In the genomic region with DNA sequence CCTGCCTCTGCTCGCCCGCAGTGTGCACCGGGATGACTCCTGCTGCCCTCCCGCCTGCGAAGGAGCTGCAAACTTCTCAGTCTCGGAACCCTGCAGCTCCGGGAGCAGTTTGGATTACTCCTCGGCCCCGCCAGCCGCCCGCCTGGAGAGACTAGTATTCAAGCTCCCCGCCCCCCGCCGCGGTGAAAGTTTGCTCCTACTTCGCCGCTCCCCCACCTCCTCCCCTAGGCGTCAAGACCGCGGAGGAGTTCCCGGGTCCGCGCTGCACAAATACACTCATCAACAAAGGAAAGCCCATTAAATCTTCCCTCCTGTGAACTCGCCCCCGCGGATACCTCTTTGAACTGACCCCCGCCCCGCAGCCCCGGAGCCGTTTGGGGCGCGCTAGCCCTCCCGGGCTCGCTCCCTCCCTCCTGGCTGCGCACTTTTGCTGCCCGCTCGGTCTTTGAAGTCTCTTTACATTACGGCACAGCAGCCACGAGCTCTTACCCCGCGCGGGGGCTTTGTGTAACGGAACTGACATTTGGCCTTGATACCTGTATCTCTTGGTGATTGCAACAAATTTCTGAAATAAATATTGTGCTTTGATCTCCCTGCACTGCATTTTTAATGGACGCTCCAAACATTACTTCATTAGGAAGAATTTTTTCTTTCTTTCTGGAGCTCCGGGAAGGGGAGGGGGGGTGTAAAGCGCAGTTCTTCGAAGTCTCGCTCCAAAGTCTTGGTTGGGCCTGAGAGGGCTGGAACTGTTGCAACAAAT, we compare ENCODE assay signal across 8 mouse cellular contexts. TPM values are rescaled to one million over a fixed set of nuclear protein-coding genes. Genes with fewer than 3 reads are reported as not detected.
DNase-seq lines count a peak whose midpoint lies in the region; ATAC-seq lines count a peak whose summit lies in the region.

No protein-coding gene starts in this region.

- peak overlapping the region; percentile 45 for H3K4me3 ChIP-seq in kidney, embryonic 15.5 days (replicated peaks)
- H3K4me3 ChIP-seq in stomach, embryonic 15.5 days (replicated peaks): peak overlapping the region; percentile 39

- peak; percentile 4 for DNase-seq in CD4-positive, CD25-positive, alpha-beta regulatory T cell, adult 2 months (ENCODE audit: low read depth, low spot score)
- DNase-seq in adrenal gland, adult (ENCODE audit: inconsistent age in 2 of 2, low spot score in 1 of 2): peak; percentile 50 to 81
- DNase-seq in forelimb bud, embryonic 11.5 days (ENCODE audit: low read depth, low spot score): peak; percentile 23
- peak; percentile 28 for DNase-seq in lung, postnatal 14 days

- no peak overlapping the region for H3K27ac ChIP-seq in kidney, embryonic 15.5 days
- no peak overlapping the region for H3K27ac ChIP-seq in stomach, embryonic 15.5 days

- H3K9ac ChIP-seq in kidney, embryonic 15.5 days: no peak overlapping the region
- no peak overlapping the region for H3K9ac ChIP-seq in stomach, embryonic 15.5 days

- peaks cover 78% of the 10 kb centered on the region for H3K27me3 ChIP-seq in kidney, embryonic 15.5 days
- H3K27me3 ChIP-seq in stomach, embryonic 15.5 days (replicated peaks): peaks cover 58% of the 10 kb centered on the region

- no peaks in the 10 kb centered on the region for H3K36me3 ChIP-seq in kidney, embryonic 15.5 days
- H3K36me3 ChIP-seq in stomach, embryonic 15.5 days: no peaks in the 10 kb centered on the region

- H3K4me1 ChIP-seq in kidney, embryonic 15.5 days: peaks cover 55% of the 10 kb centered on the region
- peaks cover 35% of the 10 kb centered on the region for H3K4me1 ChIP-seq in stomach, embryonic 15.5 days

- ATAC-seq in CD4-positive, CD25-positive, alpha-beta regulatory T cell, adult 4 months: no peak
- ATAC-seq in kidney, embryonic 15.5 days (replicated peaks; ENCODE audit: low FRiP score): peak; percentile 33; the same call in 1 of the 2 replicates
- ATAC-seq in stomach, embryonic 15.5 days (ENCODE audit: insufficient read depth, low FRiP score, low read depth): no peak
- no peak for ATAC-seq in activated CD4-positive, CD25-positive, alpha-beta regulatory T cell, adult 4 months

- under 1% methylated on average over 48 of the region's 48 CpGs for WGBS in kidney, embryonic 15.5 days
- WGBS in stomach, embryonic 15.5 days: 1% methylated on average over 48 of the region's 48 CpGs

- H3K4me2 ChIP-seq in kidney, embryonic 15.5 days: peak overlapping the region; percentile 86
- H3K4me2 ChIP-seq in stomach, embryonic 15.5 days: peak overlapping the region; percentile 79

- H3K9me3 ChIP-seq in kidney, embryonic 15.5 days (replicated peaks): no peaks in the 10 kb centered on the region
- H3K9me3 ChIP-seq in stomach, embryonic 15.5 days: no peaks in the 10 kb centered on the region

RNA-seq across cellular contexts. Expression of a gene that starts 2.7 kb away (rescaled TPM):
- polyA plus RNA-seq in CD4-positive, CD25-positive, alpha-beta regulatory T cell, adult 4 months (2017; shearing (Covaris generic)): not detected
- 2.8 and 3.1 TPM in 2 replicates for polyA plus RNA-seq in kidney, embryonic 15.5 days (2015; fragmentation: Nextera tagmentation; extraction: Ambion mirVana)
- polyA plus RNA-seq in stomach, embryonic 15.5 days (2015; fragmentation: Nextera tagmentation; extraction: Ambion mirVana): 1.8 and 2.4 TPM in 2 replicates
- not detected for polyA plus RNA-seq in activated CD4-positive, CD25-positive, alpha-beta regulatory T cell, adult 4 months (2017; shearing (Covaris generic))

RNA-seq across cellular contexts. Expression of a gene that starts 36.6 kb away (rescaled TPM):
- not detected for polyA plus RNA-seq in CD4-positive, CD25-positive, alpha-beta regulatory T cell, adult 4 months (2017; shearing (Covaris generic))
- 1.9 and 2.3 TPM in 2 replicates for polyA plus RNA-seq in kidney, embryonic 15.5 days (2015; fragmentation: Nextera tagmentation; extraction: Ambion mirVana)
- polyA plus RNA-seq in stomach, embryonic 15.5 days (2015; fragmentation: Nextera tagmentation; extraction: Ambion mirVana): 1.5 and 2.2 TPM in 2 replicates
- not detected for polyA plus RNA-seq in activated CD4-positive, CD25-positive, alpha-beta regulatory T cell, adult 4 months (2017; shearing (Covaris generic))

Comparison
In these comparisons a context has a peak if more than half of its experiments do, and no peak if none do; other contexts are left out.
1. DNase-seq: peak in every context shown above with its lines; median percentile 66 in adrenal gland, adult; 28 in lung, postnatal 14 days; 23 in forelimb bud, embryonic 11.5 days; 4 in CD4-positive, CD25-positive, alpha-beta regulatory T cell, adult 2 months.